Mouse (Mus musculus) intestine, postnatal 0 days (tissue): ENCODE measurements at regions not wholly inside any gene's neighbourhood (a gene's known extent, or its start where the extent isn't known, plus 50 kb on each side); places are given as distances from the start of the nearest gene placed in this dataset.

Source experiments
- ATAC-seq: fragments of 200-750 bp; cut with Nextera tagmentation; 2 replicates; pipeline ENCODE4 v1.8.0; 2017; ENCODE audit warnings: mild to moderate bottlenecking, moderate TSS enrichment, moderate library complexity
- H3K27ac ChIP-seq: fragments of 300-500 bp; sonication (generic); 2 replicates; pipeline ENCODE4 v1.5.1; 2014; ENCODE audit warnings: mild to moderate bottlenecking, low read depth, low read length, moderate library complexity
- H3K27me3 ChIP-seq: fragments of 300-500 bp; sonication (generic); replicated peaks from 2 replicates; pipeline ENCODE4 v1.6.1; 2014; ENCODE audit warnings: low read length, mixed read lengths; ENCODE audit not compliant: control insufficient read depth, insufficient read depth
- H3K36me3 ChIP-seq: fragments of 300-500 bp; sonication (generic); 2 replicates; pipeline ENCODE4 v1.6.1; 2014; ENCODE audit warnings: mild to moderate bottlenecking, moderate library complexity; ENCODE audit not compliant: control insufficient read depth, insufficient read depth
- H3K4me1 ChIP-seq: fragments of 300-500 bp; sonication (generic); replicated peaks from 2 replicates; pipeline ENCODE4 v1.6.1; 2014; ENCODE audit warnings: antibody characterized with exemption, low read length, mixed read lengths; ENCODE audit not compliant: control insufficient read depth, insufficient read depth
- H3K4me2 ChIP-seq: fragments of 300-500 bp; sonication (generic); replicated peaks from 2 replicates; pipeline ENCODE4 v1.6.1; 2014; ENCODE audit warnings: low read depth, mild to moderate bottlenecking, moderate library complexity
- H3K4me3 ChIP-seq: fragments of 300-500 bp; sonication (generic); 2 replicates; pipeline ENCODE4 v1.5.1; 2014; ENCODE audit warnings: low read depth, low read length
- H3K9ac ChIP-seq: fragments of 300-500 bp; sonication (generic); 2 replicates; pipeline ENCODE4 v1.6.1; 2014; ENCODE audit warnings: mild to moderate bottlenecking, low read depth, low read length
- H3K9me3 ChIP-seq: fragments of 300-500 bp; sonication (generic); 2 replicates; pipeline ENCODE4 v1.6.1; 2016; ENCODE audit warnings: mixed run types; ENCODE audit not compliant: control insufficient read depth
- CTCF ChIP-seq: sonication (generic); IDR thresholded peaks from 2 replicates; pipeline ENCODE4 v1.5.1; 2016; ENCODE audit warnings: low read depth, mild to moderate bottlenecking, control low read depth, antibody characterized with exemption, moderate library complexity
- whole genome bisulfite sequencing: fragments of 180-500 bp; shearing (Covaris S2); extraction: QIAGEN DNeasy Blood & Tissue Kit; methylation state at CpG from one replicate; pipeline ENCODE4 v1.1.7; 2014; 5-methylcytosine and 5-hydroxymethylcytosine counted together

- H3K27ac ChIP-seq = no peak overlapping the region
- TF ChIP-seq CTCF = no peak
- H3K4me1 ChIP-seq = no peaks in the 10 kb centered on the region
- H3K9ac ChIP-seq = no peak overlapping the region
- H3K4me2 ChIP-seq = peak overlapping the region; percentile 6; the same call in 1 of the 2 replicates
- ATAC-seq = no peak
- H3K27me3 ChIP-seq = no peaks in the 10 kb centered on the region
- H3K9me3 ChIP-seq = no peaks in the 10 kb centered on the region
- H3K4me3 ChIP-seq = no peak overlapping the region
- H3K36me3 ChIP-seq = no peaks in the 10 kb centered on the region
- 19% methylated on average over 13 of the region's 13 CpGs for WGBS
These were observed 252.0 kb upstream of the Rnf32 start for GRCm38 (mm10) chr5:28943571-28944316.

GRCm38 (mm10) chr5:28940972-28941371 lies 254.8 kb upstream of the Rnf32 start:
- no peak overlapping the region for H3K4me3 ChIP-seq
- TF ChIP-seq CTCF = no peak
- ATAC-seq = no peak
- no peak overlapping the region for H3K9ac ChIP-seq
- no peak overlapping the region for H3K4me2 ChIP-seq
- H3K36me3 ChIP-seq = no peaks in the 10 kb centered on the region
- H3K27me3 ChIP-seq = no peaks in the 10 kb centered on the region
- WGBS = 87% methylated on average over 5 of the region's 5 CpGs
- H3K9me3 ChIP-seq = no peaks in the 10 kb centered on the region
- H3K4me1 ChIP-seq = no peaks in the 10 kb centered on the region
- no peak overlapping the region for H3K27ac ChIP-seq

DNA sequence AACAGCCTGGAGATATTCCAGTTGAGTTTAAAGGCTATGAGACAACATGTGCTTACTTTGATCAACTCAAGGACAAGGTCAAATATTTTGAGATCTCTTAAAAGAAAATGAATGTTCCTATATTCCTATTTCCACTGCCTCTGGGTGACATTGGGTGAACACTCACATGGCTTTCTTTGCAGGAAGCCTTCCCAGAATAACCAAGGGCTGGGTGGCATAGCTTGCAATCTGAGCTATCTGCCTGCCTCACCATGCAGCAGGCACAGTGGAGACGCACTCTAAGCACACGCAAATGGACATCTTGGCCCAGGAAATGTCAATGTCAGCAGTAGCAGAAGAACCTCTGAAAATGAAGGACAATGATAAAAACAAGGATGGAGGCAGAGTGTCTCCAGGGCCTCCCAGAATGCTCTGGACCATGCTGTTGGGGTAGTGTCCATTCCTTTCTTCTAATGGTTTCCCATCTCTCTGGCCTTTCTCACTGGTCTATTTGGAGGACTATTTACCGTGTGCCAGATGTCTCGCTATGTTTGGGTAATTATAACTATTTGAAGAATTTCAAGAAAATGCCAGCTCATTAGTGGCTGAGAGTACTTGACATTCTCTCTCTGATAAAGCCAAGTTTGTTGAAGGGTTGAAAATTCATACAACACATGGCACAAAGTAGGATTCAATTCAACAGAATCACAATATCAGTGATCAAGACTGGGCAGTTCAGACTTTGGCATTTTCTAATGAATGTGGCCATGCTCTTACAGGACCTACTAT lies 276.3 kb upstream of the Rnf32 start:
- no peak for TF ChIP-seq CTCF
- H3K27ac ChIP-seq = no peak overlapping the region
- H3K4me2 ChIP-seq = no peak overlapping the region
- no peaks in the 10 kb centered on the region for H3K36me3 ChIP-seq
- ATAC-seq = no peak
- 88% methylated on average over 4 of the region's 4 CpGs for WGBS
- H3K9me3 ChIP-seq = no peaks in the 10 kb centered on the region
- H3K27me3 ChIP-seq = no peaks in the 10 kb centered on the region
- H3K9ac ChIP-seq = no peak overlapping the region
- no peak overlapping the region for H3K4me3 ChIP-seq
- H3K4me1 ChIP-seq = no peaks in the 10 kb centered on the region

GRCm38 (mm10) chr5:28904500-28904899 lies 291.3 kb upstream of the Rnf32 start:
- no peaks in the 10 kb centered on the region for H3K9me3 ChIP-seq
- H3K9ac ChIP-seq = no peak overlapping the region
- ATAC-seq = no peak
- WGBS = 47% methylated on average over 4 of the region's 4 CpGs
- no peak overlapping the region for H3K4me2 ChIP-seq
- H3K36me3 ChIP-seq = no peaks in the 10 kb centered on the region
- TF ChIP-seq CTCF = no peak
- no peak overlapping the region for H3K27ac ChIP-seq
- H3K27me3 ChIP-seq = no peaks in the 10 kb centered on the region
- no peak overlapping the region for H3K4me3 ChIP-seq
- no peaks in the 10 kb centered on the region for H3K4me1 ChIP-seq

- Histone ChIP-seq H3K27ac (no peak overlapping the region), H3K27me3 (no peaks in the 10 kb centered on the region), H3K4me3 (no peak overlapping the region), H3K4me1 (no peaks in the 10 kb centered on the region), H3K36me3 (no peaks in the 10 kb centered on the region), H3K9me3 (no peaks in the 10 kb centered on the region), H3K9ac (no peak overlapping the region), H3K4me2 (no peak overlapping the region)
- ATAC-seq = no peak
- 55% methylated on average over 3 of the region's 3 CpGs for WGBS
- TF ChIP-seq CTCF = no peak
These were observed 291.9 kb upstream of the Rnf32 start for GRCm38 (mm10) chr5:28903805-28904320.

DNA sequence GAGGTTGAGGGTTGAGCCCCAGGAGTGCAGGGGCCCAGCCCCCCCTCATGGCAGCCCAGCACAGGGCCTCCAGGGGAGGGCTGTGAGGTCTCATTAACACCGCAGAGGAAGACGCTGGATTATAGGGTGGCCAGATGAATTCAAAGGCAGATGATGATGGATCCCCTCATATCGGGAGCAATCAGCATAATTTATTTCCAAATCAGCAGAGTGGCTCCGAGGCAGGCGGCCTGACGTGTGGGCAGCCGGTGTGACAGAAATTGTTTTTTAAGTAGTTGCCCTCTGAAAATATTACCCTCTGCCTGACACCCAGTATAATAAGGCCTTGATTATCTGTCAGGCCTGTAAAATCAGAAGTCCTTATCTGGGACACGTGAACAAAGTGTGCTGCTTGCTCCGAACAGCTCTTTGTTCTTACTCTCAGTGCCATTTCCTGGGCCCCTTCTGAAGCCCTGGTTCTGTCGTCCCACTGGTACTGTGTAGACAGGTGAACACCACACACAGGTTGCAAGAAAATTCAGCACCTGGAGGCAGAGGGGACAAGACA lies 303.0 kb upstream of the Rnf32 start:
- H3K27ac ChIP-seq = no peak overlapping the region
- no peak overlapping the region for H3K9ac ChIP-seq
- H3K36me3 ChIP-seq = no peaks in the 10 kb centered on the region
- no peaks in the 10 kb centered on the region for H3K9me3 ChIP-seq
- no peak overlapping the region for H3K4me3 ChIP-seq
- no peak for TF ChIP-seq CTCF
- WGBS = 30% methylated on average over 10 of the region's 10 CpGs
- no peaks in the 10 kb centered on the region for H3K4me1 ChIP-seq
- no peaks in the 10 kb centered on the region for H3K27me3 ChIP-seq
- no peak overlapping the region for H3K4me2 ChIP-seq
- ATAC-seq = no peak
